Mouse (Mus musculus): ENCODE data around the gene Hoxa7. TPM values are rescaled to one million over a fixed set of nuclear protein-coding genes. Genes with fewer than 3 reads are reported as not detected.

Hoxa7 gene
- polyA plus RNA-seq, 1 experiment = 11.9 TPM

GRCm38 (mm10) chr6:52230516-52231165 lies 9.0 kb upstream of the Hoxa7 start, which contains the start of gene Hoxa9:
Hoxa9 (minus strand) TSS chr6:52231089.
- peak within 1 kb of the TSS; percentile 55 for H3ac ChIP-seq (ENCODE audit: control insufficient read depth, insufficient read length)
- no peaks in the 10 kb centered on the region for H3K36me3 ChIP-seq (ENCODE audit: control insufficient read depth, insufficient read depth)
- TF ChIP-seq CEBPB (IDR thresholded peaks at IDR 0.05; ENCODE audit: insufficient read depth, poor library complexity, severe bottlenecking) = no peak
- no peak for TF ChIP-seq TCF3 (IDR thresholded peaks at IDR 0.05; ENCODE audit: insufficient read length, low read depth)
- no peak for TF ChIP-seq E2F4 (IDR thresholded peaks at IDR 0.05; ENCODE audit: insufficient read depth)
- TF ChIP-seq POLR2A (IDR thresholded peaks at IDR 0.05; ENCODE audit: insufficient read length, low read depth) = no peak
- TF ChIP-seq REST (IDR thresholded peaks at IDR 0.05; ENCODE audit: insufficient read depth, insufficient read length) = no peak
- H3K4me3 ChIP-seq = peak within 1 kb of the TSS; percentile 89
- H3K27me3 ChIP-seq (ENCODE audit: control insufficient read depth, insufficient read depth, insufficient read length) = no peaks in the 10 kb centered on the region
- H3K4me2 ChIP-seq (ENCODE audit: low read depth) = peak within 1 kb of the TSS; percentile 99
- peaks cover 86% of the 10 kb centered on the region for H3K79me2 ChIP-seq (ENCODE audit: control insufficient read depth, insufficient read depth)

GRCm38 (mm10) chr6:52229558-52230416 lies 8.1 kb upstream of the Hoxa7 start:
- no peaks in the 10 kb centered on the region for H3K36me3 ChIP-seq (ENCODE audit: control insufficient read depth, insufficient read depth)
- peak overlapping the region; percentile 97 for H3K4me2 ChIP-seq (ENCODE audit: low read depth)
- no peaks in the 10 kb centered on the region for H3K27me3 ChIP-seq (ENCODE audit: control insufficient read depth, insufficient read depth, insufficient read length)
- TF ChIP-seq POLR2A (IDR thresholded peaks at IDR 0.05; ENCODE audit: insufficient read length, low read depth) (peak; percentile 26), MYOG (IDR thresholded peaks at IDR 0.05; ENCODE audit: control insufficient read depth in 1 of 3, insufficient read depth in 1 of 3, insufficient read length in 2 of 3, low read depth in 2 of 3) (no peak), SRF (IDR thresholded peaks at IDR 0.05; ENCODE audit: control insufficient read depth, insufficient read length, low read depth) (no peak), CEBPB (IDR thresholded peaks at IDR 0.05; ENCODE audit: insufficient read depth, poor library complexity, severe bottlenecking) (no peak), MAX (IDR thresholded peaks at IDR 0.05; ENCODE audit: low read depth) (no peak), POLR2AphosphoS2 (IDR thresholded peaks at IDR 0.05; ENCODE audit: insufficient read length, low read depth) (peak; percentile 40), TCF12 (IDR thresholded peaks at IDR 0.05; ENCODE audit: insufficient read depth, poor library complexity, severe bottlenecking) (no peak), MYOD1 (IDR thresholded peaks at IDR 0.05; ENCODE audit: control insufficient read depth in 1 of 3, insufficient read length in 2 of 3, low read depth in 2 of 3) (no peak)
- H3K79me2 ChIP-seq (ENCODE audit: control insufficient read depth, insufficient read depth) = peaks cover 86% of the 10 kb centered on the region
- H3K4me3 ChIP-seq = peak overlapping the region; percentile 89
- peak overlapping the region; percentile 55 for H3ac ChIP-seq (ENCODE audit: control insufficient read depth, insufficient read length)

GRCm38 (mm10) chr6:52228475-52229465 lies 7.1 kb upstream of the Hoxa7 start:
- H3K4me3 ChIP-seq = peak overlapping the region; percentile 89
- H3K36me3 ChIP-seq (ENCODE audit: control insufficient read depth, insufficient read depth) = no peaks in the 10 kb centered on the region
- H3ac ChIP-seq (ENCODE audit: control insufficient read depth, insufficient read length) = peak overlapping the region; percentile 55
- H3K27me3 ChIP-seq (ENCODE audit: control insufficient read depth, insufficient read depth, insufficient read length) = no peaks in the 10 kb centered on the region
- TF ChIP-seq MYOG (IDR thresholded peaks at IDR 0.05; ENCODE audit: control insufficient read depth in 1 of 3, insufficient read depth in 1 of 3, insufficient read length in 2 of 3, low read depth in 2 of 3) (no peak), POLR2AphosphoS2 (IDR thresholded peaks at IDR 0.05; ENCODE audit: insufficient read length, low read depth) (no peak), TCF12 (IDR thresholded peaks at IDR 0.05; ENCODE audit: insufficient read depth, poor library complexity, severe bottlenecking) (no peak), TCF3 (IDR thresholded peaks at IDR 0.05; ENCODE audit: insufficient read length, low read depth) (no peak), MAX (IDR thresholded peaks at IDR 0.05; ENCODE audit: low read depth) (no peak), CEBPB (IDR thresholded peaks at IDR 0.05; ENCODE audit: insufficient read depth, poor library complexity, severe bottlenecking) (no peak), MYOD1 (IDR thresholded peaks at IDR 0.05; ENCODE audit: control insufficient read depth in 1 of 3, insufficient read length in 2 of 3, low read depth in 2 of 3) (no peak), USF1 (IDR thresholded peaks at IDR 0.05; ENCODE audit: low read depth) (no peak)
- H3K4me2 ChIP-seq (ENCODE audit: low read depth) = peak overlapping the region; percentile 97
- H3K79me2 ChIP-seq (ENCODE audit: control insufficient read depth, insufficient read depth) = peaks cover 92% of the 10 kb centered on the region

GRCm38 (mm10) chr6:52227470-52228222 lies 6.0 kb upstream of the Hoxa7 start:
- peak overlapping the region; percentile 55 for H3ac ChIP-seq (ENCODE audit: control insufficient read depth, insufficient read length)
- H3K27me3 ChIP-seq (ENCODE audit: control insufficient read depth, insufficient read depth, insufficient read length) = no peaks in the 10 kb centered on the region
- H3K4me3 ChIP-seq = peak overlapping the region; percentile 89
- H3K4me2 ChIP-seq (ENCODE audit: low read depth) = peak overlapping the region; percentile 97
- no peak for TF ChIP-seq MYOG (IDR thresholded peaks at IDR 0.05; ENCODE audit: control insufficient read depth in 1 of 3, insufficient read depth in 1 of 3, insufficient read length in 2 of 3, low read depth in 2 of 3)
- H3K79me2 ChIP-seq (ENCODE audit: control insufficient read depth, insufficient read depth) = peaks cover 92% of the 10 kb centered on the region
- no peaks in the 10 kb centered on the region for H3K36me3 ChIP-seq (ENCODE audit: control insufficient read depth, insufficient read depth)

Measured in myocyte (in vitro differentiated cells).